Mouse (Mus musculus): ENCODE results near the gene Sprn. TPM values are rescaled to one million over a fixed set of nuclear protein-coding genes. Genes with fewer than 3 reads are reported as not detected.
"Not testable (repeated sequence)": the region's sequence is repeated elsewhere in the genome, so short reads cannot be mapped to it uniquely, and the experiment has no call there.

Sprn gene
- polyA plus RNA-seq, 2 experiments from 2014 or later = not detected

GRCm38 (mm10) chr7:140141350-140141749 is 13.3 kb downstream of the Sprn start:
- ATAC-seq = peak; percentile 43

GRCm38 (mm10) chr7:140138021-140138310 is 16.7 kb downstream of the Sprn start:
- no peak for ATAC-seq

- peak; percentile 90 for ATAC-seq
These were observed 17.3 kb downstream of the Sprn start, which contains the start of gene Mtg1 for GRCm38 (mm10) chr7:140137135-140138020. Gene Mtg1, plus strand, starts transcription at chr7:140137564.

- ATAC-seq = no peak
These were observed 19.4 kb downstream of the Sprn start for GRCm38 (mm10) chr7:140135106-140135770.

- not testable (repeated sequence) for ATAC-seq
These were observed 20.6 kb downstream of the Sprn start for GRCm38 (mm10) chr7:140134033-140134432.

GRCm38 (mm10) chr7:140132184-140132583 is 22.5 kb downstream of the Sprn start:
- not testable (repeated sequence) for ATAC-seq

- no peak for ATAC-seq
These were observed 26.8 kb downstream of the Sprn start for GRCm38 (mm10) chr7:140127911-140128310.

GRCm38 (mm10) chr7:140126934-140127333 is 27.7 kb downstream of the Sprn start:
- no peak for ATAC-seq

GRCm38 (mm10) chr7:140126022-140126350 is 28.7 kb downstream of the Sprn start:
- peak; percentile 5 for ATAC-seq

- ATAC-seq = peak; percentile 92
These were observed 29.2 kb downstream of the Sprn start for GRCm38 (mm10) chr7:140125278-140126021.

GRCm38 (mm10) chr7:140124382-140124781 is 30.3 kb downstream of the Sprn start:
- no peak for ATAC-seq

GRCm38 (mm10) chr7:140122765-140123164 is 31.9 kb downstream of the Sprn start:
- no peak for ATAC-seq

- no peak for ATAC-seq
These were observed 33.3 kb downstream of the Sprn start for GRCm38 (mm10) chr7:140121338-140121910.

GRCm38 (mm10) chr7:140120484-140120883 is 34.2 kb downstream of the Sprn start:
- ATAC-seq = no peak

- peak; percentile 100 for ATAC-seq
These were observed 38.2 kb downstream of the Sprn start, which contains the start of gene Echs1 for GRCm38 (mm10) chr7:140116329-140117054. Gene Echs1, minus strand, starts transcription at chr7:140116476.

GRCm38 (mm10) chr7:140115583-140116328 is 38.9 kb downstream of the Sprn start, which contains the start of gene Paox:
Gene Paox, plus strand, starts transcription at chr7:140115799.
- ATAC-seq = peak; percentile 7

GRCm38 (mm10) chr7:140111943-140112342 is 42.7 kb downstream of the Sprn start:
- no peak for ATAC-seq

- no peak for ATAC-seq
These were observed 50.7 kb downstream of the Sprn start for GRCm38 (mm10) chr7:140104009-140104408.

- ATAC-seq = peak; percentile 98
These were observed 52.5 kb downstream of the Sprn start, which contains the start of gene Fuom for GRCm38 (mm10) chr7:140101993-140102860. Gene Fuom, minus strand, starts transcription at chr7:140102441.

- ATAC-seq = no peak
These were observed 53.2 kb downstream of the Sprn start for GRCm38 (mm10) chr7:140101498-140101897.

Measured in CD4-positive, CD25-positive, alpha-beta regulatory T cell, adult 4 months (primary cell).